Mouse (Mus musculus) myocyte (in vitro differentiated cells): ENCODE results near the gene Rtel1. TPM values are rescaled to one million over a fixed set of nuclear protein-coding genes. Genes with fewer than 3 reads are reported as not detected.

ENCODE experiments used
- H3K27me3 ChIP-seq: one replicate; pipeline ENCODE4 v1.6.1; 2011; ENCODE audit not compliant: control insufficient read depth, insufficient read depth, insufficient read length
- H3K36me3 ChIP-seq: one replicate; pipeline ENCODE4 v1.6.1; 2011; ENCODE audit not compliant: control insufficient read depth, insufficient read depth
- H3K4me2 ChIP-seq: one replicate; pipeline ENCODE4 v1.6.1; 2011; ENCODE audit warnings: low read depth, control low read depth
- H3K4me3 ChIP-seq: one replicate; pipeline ENCODE4 v1.5.1; 2011; ENCODE audit warnings: mild to moderate bottlenecking, control low read depth, moderate library complexity
- H3K79me2 ChIP-seq: one replicate; pipeline ENCODE4 v1.6.1; 2011; ENCODE audit not compliant: control insufficient read depth, insufficient read depth
- H3ac ChIP-seq: one replicate; pipeline ENCODE4 v1.6.1; 2011; ENCODE audit not compliant: control insufficient read depth, insufficient read length
- CEBPB ChIP-seq: IDR thresholded peaks from 2 replicates; pipeline ENCODE4 v1.6.1; 2011; ENCODE audit warnings: mild to moderate bottlenecking, moderate library complexity; ENCODE audit not compliant: poor library complexity, insufficient read depth, severe bottlenecking
- E2F4 ChIP-seq: IDR thresholded peaks from one replicate; pipeline ENCODE4 v1.6.1; 2011; ENCODE audit warnings: mild to moderate bottlenecking, control low read depth, moderate library complexity; ENCODE audit not compliant: insufficient read depth
- MAX ChIP-seq: IDR thresholded peaks from one replicate; pipeline ENCODE4 v1.6.1; 2011; ENCODE audit warnings: low read depth, mild to moderate bottlenecking, control low read depth
- MYOD1 ChIP-seq, 3 experiments: IDR thresholded peaks; one replicate each; pipeline ENCODE4 v1.6.1; 2011; ENCODE audit warnings: control low read depth in 2 of 3, low read depth in 2 of 3, mild to moderate bottlenecking in 2 of 3, moderate library complexity in 1 of 3; ENCODE audit not compliant: insufficient read length in 2 of 3, control insufficient read depth in 1 of 3
- MYOG ChIP-seq, 3 experiments: IDR thresholded peaks; one replicate each; pipeline ENCODE4 v1.6.1; 2011; ENCODE audit warnings: control low read depth in 2 of 3, low read depth in 2 of 3, mild to moderate bottlenecking in 2 of 3; ENCODE audit not compliant: insufficient read length in 2 of 3, control insufficient read depth in 1 of 3, insufficient read depth in 1 of 3
- POLR2A ChIP-seq: IDR thresholded peaks from one replicate; pipeline ENCODE4 v1.6.1; 2011; ENCODE audit warnings: low read depth, mild to moderate bottlenecking, control low read depth, moderate library complexity; ENCODE audit not compliant: insufficient read length
- POLR2AphosphoS2 ChIP-seq: IDR thresholded peaks from one replicate; pipeline ENCODE4 v1.6.1; 2011; ENCODE audit warnings: low read depth, control low read depth; ENCODE audit not compliant: insufficient read length
- REST ChIP-seq: IDR thresholded peaks from one replicate; pipeline ENCODE4 v1.6.1; 2011; ENCODE audit warnings: mild to moderate bottlenecking, control low read depth, moderate library complexity; ENCODE audit not compliant: insufficient read depth, insufficient read length
- SRF ChIP-seq: IDR thresholded peaks from one replicate; pipeline ENCODE4 v1.6.1; 2011; ENCODE audit warnings: low read depth; ENCODE audit not compliant: control insufficient read depth, insufficient read length
- TCF12 ChIP-seq: IDR thresholded peaks from one replicate; pipeline ENCODE4 v1.6.1; 2011; ENCODE audit warnings: mild to moderate bottlenecking, control low read depth; ENCODE audit not compliant: poor library complexity, insufficient read depth, severe bottlenecking
- TCF3 ChIP-seq: IDR thresholded peaks from one replicate; pipeline ENCODE4 v1.6.1; 2011; ENCODE audit warnings: low read depth, control low read depth; ENCODE audit not compliant: insufficient read length
- USF1 ChIP-seq: IDR thresholded peaks from one replicate; pipeline ENCODE4 v1.6.1; 2011; ENCODE audit warnings: low read depth, mild to moderate bottlenecking, control low read depth, moderate library complexity
- polyA plus RNA-seq: library from polyadenylated mRNA; unstranded; fragments of >200 nt; fragmentation: generic; extraction: Trizol; gene quantifications from one replicate; pipeline ENCODE4 v1.2.1, GENCODE M21; 2012; ENCODE audit warnings: missing spikeins

Rtel1 gene
- polyA plus RNA-seq, 1 experiment = 23.6 TPM

GRCm38 (mm10) chr2:181340426-181340825 lies 20.9 kb downstream of the Rtel1 start:
- TF ChIP-seq MAX (no peak), CEBPB (no peak), POLR2AphosphoS2 (no peak)
- Histone ChIP-seq H3K4me3 (no peak overlapping the region), H3K27me3 (no peaks in the 10 kb centered on the region), H3K79me2 (no peaks in the 10 kb centered on the region), H3K4me2 (no peak overlapping the region), H3K36me3 (peaks cover 32% of the 10 kb centered on the region), H3ac (no peak overlapping the region)

- H3K36me3 ChIP-seq = peaks cover 23% of the 10 kb centered on the region
- no peak overlapping the region for H3K4me2 ChIP-seq
- TF ChIP-seq SRF (no peak), POLR2AphosphoS2 (no peak), REST (no peak), E2F4 (no peak), TCF12 (no peak), MYOD1 (IDR thresholded peaks at IDR 0.05; ENCODE audit: control insufficient read depth in 1 of 3, insufficient read length in 2 of 3, low read depth in 2 of 3) (no peak), USF1 (no peak), MAX (no peak), TCF3 (no peak), CEBPB (no peak), MYOG (IDR thresholded peaks at IDR 0.05; ENCODE audit: control insufficient read depth in 1 of 3, insufficient read depth in 1 of 3, insufficient read length in 2 of 3, low read depth in 2 of 3) (no peak), POLR2A (no peak)
- H3ac ChIP-seq = no peak overlapping the region
- no peaks in the 10 kb centered on the region for H3K79me2 ChIP-seq
- H3K27me3 ChIP-seq = no peaks in the 10 kb centered on the region
- no peak overlapping the region for H3K4me3 ChIP-seq
Observed at GRCm38 (mm10) chr2:181342766-181343165, 23.2 kb downstream of the Rtel1 start.

DNA sequence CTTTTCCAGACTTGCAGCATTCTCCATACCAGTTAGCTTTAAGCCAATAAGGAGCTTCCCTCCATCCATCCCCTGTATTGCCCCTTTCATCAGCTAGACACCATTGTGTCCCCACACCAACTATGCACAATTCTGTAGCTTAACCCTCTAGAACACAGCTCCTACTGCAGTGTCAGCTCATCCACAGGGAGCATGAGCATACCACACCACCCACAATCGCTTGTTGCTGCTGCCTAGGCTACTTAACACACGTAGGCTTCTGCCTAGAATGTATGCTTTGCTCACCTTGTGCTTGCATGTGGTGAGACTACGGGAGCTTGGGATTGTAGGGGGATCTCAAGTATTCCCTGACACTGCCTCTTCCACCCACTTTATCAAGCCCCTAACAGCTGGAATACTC lies 37.2 kb downstream of the Rtel1 start:
- H3K27me3 ChIP-seq = no peaks in the 10 kb centered on the region
- peak; percentile 17 for TF ChIP-seq POLR2A
- TF ChIP-seq POLR2AphosphoS2 = peak; percentile 59
- no peak for TF ChIP-seq TCF12
- no peak overlapping the region for H3ac ChIP-seq
- H3K36me3 ChIP-seq = peaks cover 57% of the 10 kb centered on the region
- no peak overlapping the region for H3K4me2 ChIP-seq
- no peaks in the 10 kb centered on the region for H3K79me2 ChIP-seq
- no peak overlapping the region for H3K4me3 ChIP-seq

- TF ChIP-seq POLR2A = no peak
- TF ChIP-seq MYOG (IDR thresholded peaks at IDR 0.05; ENCODE audit: control insufficient read depth in 1 of 3, insufficient read depth in 1 of 3, insufficient read length in 2 of 3, low read depth in 2 of 3) = no peak
- TF ChIP-seq MAX = no peak
- TF ChIP-seq POLR2AphosphoS2 = no peak
- TF ChIP-seq SRF = no peak
- no peak for TF ChIP-seq E2F4
- no peak for TF ChIP-seq MYOD1 (IDR thresholded peaks at IDR 0.05; ENCODE audit: control insufficient read depth in 1 of 3, insufficient read length in 2 of 3, low read depth in 2 of 3)
- no peak for TF ChIP-seq TCF3
- no peak for TF ChIP-seq REST
- no peak for TF ChIP-seq TCF12
- TF ChIP-seq CEBPB = no peak
- no peak for TF ChIP-seq USF1
- Histone ChIP-seq H3K79me2 (peaks cover 54% of the 10 kb centered on the region), H3ac (peak overlapping the region; percentile 81), H3K4me3 (peak overlapping the region; percentile 98), H3K4me2 (peak overlapping the region; percentile 96), H3K36me3 (peaks cover 36% of the 10 kb centered on the region), H3K27me3 (no peaks in the 10 kb centered on the region)
Observed at GRCm38 (mm10) chr2:181363946-181364345, 44.4 kb downstream of the Rtel1 start.

DNA sequence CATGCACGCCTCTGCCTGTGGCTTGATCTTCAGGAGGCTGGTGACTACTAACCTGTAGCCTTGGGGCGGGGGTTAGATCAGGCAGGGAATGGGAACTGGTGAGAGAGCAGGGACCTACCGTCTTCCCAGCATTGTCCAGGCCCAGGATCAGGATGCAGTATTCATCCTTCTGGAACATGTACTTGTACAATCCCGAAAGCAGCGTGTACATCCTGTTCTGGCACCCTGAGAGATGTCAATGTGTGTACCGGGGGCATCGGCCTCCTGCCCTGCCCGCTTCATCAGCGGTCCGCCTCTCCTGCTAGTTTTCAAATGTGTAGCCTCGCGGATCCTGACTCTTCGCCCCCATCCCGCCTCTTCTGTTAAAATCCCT lies 44.9 kb downstream of the Rtel1 start:
- H3K36me3 ChIP-seq = peaks cover 34% of the 10 kb centered on the region
- no peaks in the 10 kb centered on the region for H3K27me3 ChIP-seq
- H3K4me2 ChIP-seq = peak overlapping the region; percentile 96
- peak overlapping the region; percentile 98 for H3K4me3 ChIP-seq
- peaks cover 59% of the 10 kb centered on the region for H3K79me2 ChIP-seq
- no peak for TF ChIP-seq CEBPB
- TF ChIP-seq MAX = no peak
- TF ChIP-seq MYOG (IDR thresholded peaks at IDR 0.05; ENCODE audit: control insufficient read depth in 1 of 3, insufficient read depth in 1 of 3, insufficient read length in 2 of 3, low read depth in 2 of 3) = no peak
- no peak for TF ChIP-seq E2F4
- TF ChIP-seq REST = no peak
- TF ChIP-seq POLR2A = no peak
- TF ChIP-seq MYOD1 (IDR thresholded peaks at IDR 0.05; ENCODE audit: control insufficient read depth in 1 of 3, insufficient read length in 2 of 3, low read depth in 2 of 3) = no peak
- no peak for TF ChIP-seq USF1
- TF ChIP-seq TCF12 = no peak
- no peak for TF ChIP-seq SRF
- TF ChIP-seq TCF3 = no peak
- TF ChIP-seq POLR2AphosphoS2 = no peak
- peak overlapping the region; percentile 81 for H3ac ChIP-seq
